Mouse (Mus musculus) thymus, postnatal 36 days (tissue): ENCODE results near the gene Sat2.

Source experiments
- DNase-seq, 2 experiments: peaks; one replicate each; pipeline ENCODE4 v3.0.0; 2022; ENCODE audit warnings: mixed read lengths in 2 of 2

Sat2 gene

DNA sequence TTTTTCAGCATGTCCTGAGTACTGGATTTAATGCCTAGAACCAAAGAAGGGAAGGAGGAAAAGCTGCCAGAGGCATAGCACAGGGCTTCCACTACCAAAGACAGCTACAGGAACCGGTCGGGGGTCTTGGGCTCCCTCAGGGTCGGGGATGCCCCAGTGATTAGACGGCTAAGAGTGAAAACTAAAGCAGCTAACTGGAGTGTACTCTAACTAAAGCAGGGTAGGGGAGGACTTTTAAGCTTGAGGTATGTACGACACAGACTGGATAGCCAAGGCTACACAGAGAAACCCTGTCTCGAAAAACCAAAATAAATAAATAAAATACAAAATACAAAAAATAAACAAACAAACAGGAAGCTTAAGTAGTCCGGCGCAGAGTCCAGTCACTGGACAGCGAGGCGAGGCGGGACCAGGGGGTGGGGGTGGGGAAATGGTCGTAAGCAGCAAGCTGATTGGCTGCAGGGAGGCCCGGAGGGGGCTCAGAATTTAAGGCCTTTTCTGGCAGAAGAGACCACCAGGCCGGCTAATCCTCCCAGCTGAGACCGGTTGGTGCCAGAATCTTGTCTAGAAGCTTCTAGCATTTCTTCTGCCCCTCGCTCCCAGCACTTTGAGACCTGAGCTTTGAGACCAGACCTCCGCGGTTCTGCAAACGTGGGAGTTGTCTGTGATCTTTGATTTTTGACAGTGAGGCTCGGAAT is at the start of gene Sat2:
TSS of gene Sat2 (plus strand) at position 454 of the 698 bp plus-strand sequence.
- DNase-seq = no peak

DNA sequence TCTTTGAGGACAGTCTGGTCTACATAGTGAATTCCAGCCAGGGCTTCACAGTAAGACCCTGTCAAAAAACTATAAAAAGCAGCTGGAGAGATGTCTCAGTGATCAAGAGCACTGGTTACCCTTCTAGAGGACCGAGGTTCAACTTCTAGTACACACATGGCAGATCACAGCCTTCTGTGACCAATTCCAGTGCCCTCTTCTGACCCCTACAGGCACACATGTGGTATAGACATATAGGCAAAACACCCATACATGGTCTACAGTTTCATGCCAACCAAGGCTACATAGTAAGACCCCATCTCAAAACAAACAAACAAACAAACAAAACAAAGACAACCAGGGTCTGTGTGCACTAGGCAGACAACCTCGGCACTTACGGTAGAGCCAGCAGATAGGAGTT is 46.6 kb upstream of the Sat2 start:
- DNase-seq = peak in 1 of 2 experiments; percentile 19

DNA sequence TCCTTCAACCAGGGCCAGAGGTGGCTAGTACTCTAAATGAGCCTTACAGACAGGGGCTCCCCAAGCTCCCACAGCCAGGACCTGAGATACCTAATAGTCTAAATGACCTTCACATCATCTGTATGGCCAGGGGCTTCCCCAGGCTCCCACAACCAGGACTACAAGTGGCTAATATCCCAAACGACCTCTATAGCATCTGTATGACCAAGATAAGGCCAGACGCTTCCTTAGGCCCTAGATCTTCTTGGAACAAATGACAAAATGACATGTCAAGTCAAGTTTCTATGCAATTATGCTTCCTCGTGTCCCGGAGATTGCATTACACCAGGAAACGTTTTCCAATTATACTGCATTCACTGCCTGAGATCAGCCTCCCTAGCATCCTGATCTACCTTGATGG is 45.5 kb upstream of the Sat2 start:
- DNase-seq = no peak

DNA sequence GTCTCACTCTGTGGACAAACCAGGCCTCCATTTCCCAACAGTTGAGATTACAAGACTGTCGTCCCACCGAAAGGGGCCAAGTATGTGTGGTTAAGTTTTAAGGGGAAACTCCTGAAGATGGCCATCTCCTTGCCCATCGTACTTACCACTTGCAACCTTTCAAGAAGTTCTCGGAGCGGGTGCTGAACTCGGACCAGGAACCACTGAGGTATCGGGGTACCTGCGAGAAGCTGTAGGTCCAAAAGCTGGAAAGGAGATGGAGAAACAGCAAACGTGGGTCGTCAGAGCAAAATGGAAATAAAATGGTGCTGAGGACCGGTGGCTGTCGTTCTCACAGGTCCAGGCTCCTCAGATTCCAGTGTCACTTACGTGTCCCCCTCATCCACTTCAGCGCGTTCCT is 43.5 kb upstream of the Sat2 start:
- DNase-seq = no peak

DNA sequence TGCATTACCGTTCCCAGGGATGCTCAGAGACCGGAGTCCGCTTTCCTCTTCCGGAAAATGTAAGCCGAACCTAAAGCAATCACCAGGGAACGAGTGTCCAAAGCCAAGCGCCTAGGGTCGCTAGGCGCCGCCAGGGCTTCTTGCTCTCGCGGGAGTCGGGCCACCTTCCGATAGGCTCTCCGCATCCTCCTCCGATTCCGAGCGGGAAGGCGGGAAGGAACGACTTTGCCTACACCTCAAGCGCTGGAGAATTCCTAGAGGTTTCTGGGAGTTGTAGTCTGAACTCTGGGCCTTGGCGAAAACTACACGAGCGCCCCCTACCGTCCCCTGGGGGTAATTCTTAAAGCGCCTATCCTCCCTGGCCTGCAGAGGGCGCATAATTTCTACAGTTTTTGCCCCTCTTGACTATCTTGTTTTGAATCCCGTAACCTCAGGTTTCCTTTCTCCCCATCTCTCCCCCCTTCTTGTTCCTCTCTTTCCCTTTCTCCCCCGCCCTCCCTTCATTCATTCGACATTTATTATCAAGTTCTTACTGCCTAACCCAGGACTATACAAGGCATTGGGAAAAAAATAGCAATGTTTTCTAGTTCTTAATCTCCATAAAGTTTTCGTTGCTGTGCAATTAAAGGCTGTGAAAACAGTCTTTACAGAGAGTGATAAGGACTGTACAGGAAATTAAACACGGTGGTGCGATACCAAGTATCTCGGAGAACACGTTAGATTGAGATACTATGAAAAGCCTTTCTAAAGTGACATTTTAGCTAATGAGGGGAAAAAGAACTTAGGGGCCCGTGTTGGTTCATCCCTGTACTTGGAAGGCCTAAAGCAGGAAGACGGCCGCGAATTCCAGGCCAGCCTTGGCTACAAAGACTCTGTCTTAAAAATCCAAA is 42.5 kb upstream of the Sat2 start:
- DNase-seq = peak; percentile 91 to 97

DNA sequence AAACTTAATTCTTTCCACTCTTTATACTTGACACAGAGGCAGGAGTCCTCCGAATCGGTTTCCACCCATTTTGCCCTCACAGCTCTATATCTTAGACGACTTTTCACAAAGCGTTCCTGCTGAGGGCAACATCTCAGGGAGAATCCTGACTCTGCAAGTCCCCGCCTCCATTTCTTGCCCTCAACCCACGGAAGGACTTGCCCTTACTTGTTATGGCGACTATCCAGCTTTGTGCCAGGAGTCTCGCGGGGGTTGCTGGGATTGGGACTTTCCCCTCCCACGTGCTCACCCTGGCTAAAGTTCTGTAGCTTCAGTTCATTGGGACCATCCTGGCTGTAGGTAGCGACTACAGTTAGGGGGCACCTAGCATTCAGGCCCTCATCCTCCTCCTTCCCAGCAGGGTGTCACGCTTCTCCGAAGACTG is 41.7 kb upstream of the Sat2 start, which contains the start of the genes Wrap53 and Trp53:
TSS of gene Wrap53 (minus strand) at position 165 of the 424 bp plus-strand sequence.
TSS of gene Trp53 (plus strand) at position 269 of the 424 bp plus-strand sequence.
- DNase-seq = peak; percentile 89 to 91

DNA sequence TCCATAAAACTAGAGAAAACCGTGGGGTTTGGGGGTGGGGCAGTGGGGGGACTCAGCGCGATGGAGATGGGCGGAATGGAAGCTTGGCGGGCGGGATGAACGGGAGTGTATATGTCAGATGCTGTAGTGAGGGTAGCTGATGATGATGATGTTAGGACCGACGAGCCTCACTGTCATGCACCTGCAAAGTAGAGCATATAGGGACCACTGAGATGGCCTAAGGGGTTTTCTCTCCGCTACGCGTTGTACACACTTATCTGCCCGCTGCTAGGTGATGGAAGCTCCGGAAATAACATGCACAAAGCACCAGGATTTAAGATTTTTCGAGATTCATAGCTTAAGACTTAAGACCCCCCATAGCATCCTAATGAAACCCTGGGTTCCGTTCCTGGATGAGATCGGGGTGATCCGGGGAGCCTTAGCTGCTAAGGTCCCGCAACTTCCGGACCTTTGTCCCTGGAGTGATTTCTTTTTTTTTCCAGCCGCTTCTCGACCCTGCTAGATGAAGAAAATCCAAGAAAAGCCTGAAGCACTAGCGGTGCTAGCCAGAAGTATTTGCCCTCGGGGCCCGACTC is 41.2 kb upstream of the Sat2 start:
- DNase-seq = no peak

DNA sequence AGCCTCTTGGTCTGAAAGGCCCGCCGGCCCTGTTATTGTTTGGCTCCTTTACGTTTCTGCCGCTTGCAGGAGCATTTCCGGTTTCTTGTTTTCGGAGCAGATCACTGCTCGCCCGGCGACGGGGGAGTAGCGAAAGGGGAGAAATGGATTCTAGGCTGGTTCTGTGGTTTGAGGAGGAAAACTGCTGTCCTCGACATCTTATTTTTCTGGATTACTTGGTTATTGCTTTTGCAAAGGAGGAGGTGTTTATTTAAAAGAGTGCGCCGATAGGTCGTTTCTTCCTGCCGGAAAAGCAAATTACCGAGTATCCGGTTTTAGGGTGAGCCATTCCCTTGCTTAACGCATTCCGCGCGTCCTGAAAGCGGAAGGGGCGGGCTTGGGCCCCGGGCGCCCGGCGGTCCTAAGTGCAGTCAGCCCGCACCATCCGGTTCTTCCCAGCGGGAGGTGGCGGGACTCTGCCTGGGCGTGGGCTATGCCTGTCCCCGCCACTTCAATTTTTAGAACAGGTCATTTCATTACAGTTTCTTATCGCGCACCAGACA is 40.6 kb upstream of the Sat2 start:
- DNase-seq = peak; percentile 86 to 91

DNA sequence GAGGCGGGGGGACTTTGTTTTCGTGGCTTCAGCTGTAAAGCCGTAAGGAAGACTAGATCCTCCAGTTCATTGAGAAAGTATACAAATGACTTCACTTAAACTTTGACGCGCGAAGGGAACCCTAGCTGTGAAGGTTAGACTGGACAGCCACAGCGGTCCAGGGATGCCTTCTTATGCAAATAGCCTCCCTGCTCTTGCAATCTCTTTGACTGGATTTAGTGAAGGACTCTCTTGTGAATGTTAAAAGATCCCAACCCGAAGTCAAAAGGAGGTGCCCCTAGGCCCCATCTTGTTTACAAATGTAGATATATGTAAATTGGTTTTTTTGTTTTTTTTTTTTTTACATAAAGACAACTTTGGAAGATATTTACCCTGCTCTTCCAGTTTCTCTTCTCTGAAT is 40.0 kb upstream of the Sat2 start:
- DNase-seq = no peak

DNA sequence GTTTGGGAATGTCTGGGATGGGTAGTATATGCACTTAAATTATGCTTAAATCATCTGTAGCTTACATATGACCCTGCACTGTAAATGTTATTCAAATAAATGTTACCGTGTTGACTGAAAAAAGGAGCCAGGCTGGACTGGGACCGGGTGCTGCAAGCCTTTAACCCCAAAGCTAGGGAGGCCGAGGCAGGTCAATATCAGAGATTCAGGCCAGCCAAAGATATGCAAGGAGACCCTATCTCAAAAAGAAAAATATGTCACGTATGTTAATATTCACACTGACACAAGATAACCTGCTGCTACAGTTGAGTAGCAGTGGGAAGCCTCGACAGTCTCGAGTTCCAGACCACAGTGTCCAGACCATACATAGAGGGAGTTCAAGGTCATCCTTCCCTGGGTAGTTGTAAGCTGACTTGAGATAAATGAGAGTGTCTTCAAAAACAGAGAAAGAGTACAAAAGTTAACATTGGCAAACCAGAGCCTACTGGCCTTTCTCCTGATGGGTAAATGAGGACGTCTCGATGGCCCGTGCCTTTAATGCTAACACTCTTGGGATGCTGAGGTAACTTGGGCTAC is 39.5 kb upstream of the Sat2 start:
- no peak for DNase-seq

DNA sequence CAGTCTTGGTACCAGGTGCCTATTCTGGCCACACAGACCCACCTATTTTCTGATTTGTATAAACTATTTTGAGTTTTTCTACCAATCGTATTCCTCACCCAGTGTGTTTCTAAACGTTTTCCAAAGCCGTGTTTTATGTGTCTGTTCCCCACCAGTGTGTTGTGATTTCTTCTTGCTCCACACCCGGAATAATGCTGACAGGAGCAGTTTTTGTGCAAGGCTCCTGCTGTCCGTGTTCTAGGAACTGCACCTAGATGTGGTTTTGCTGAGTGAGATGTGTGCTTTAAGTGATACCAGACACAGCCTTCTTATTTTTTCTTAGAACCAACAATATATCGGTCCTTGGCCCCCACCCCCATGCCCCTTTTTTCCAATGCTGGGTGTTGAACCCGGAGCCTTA is 37.8 kb upstream of the Sat2 start:
- no peak for DNase-seq

DNA sequence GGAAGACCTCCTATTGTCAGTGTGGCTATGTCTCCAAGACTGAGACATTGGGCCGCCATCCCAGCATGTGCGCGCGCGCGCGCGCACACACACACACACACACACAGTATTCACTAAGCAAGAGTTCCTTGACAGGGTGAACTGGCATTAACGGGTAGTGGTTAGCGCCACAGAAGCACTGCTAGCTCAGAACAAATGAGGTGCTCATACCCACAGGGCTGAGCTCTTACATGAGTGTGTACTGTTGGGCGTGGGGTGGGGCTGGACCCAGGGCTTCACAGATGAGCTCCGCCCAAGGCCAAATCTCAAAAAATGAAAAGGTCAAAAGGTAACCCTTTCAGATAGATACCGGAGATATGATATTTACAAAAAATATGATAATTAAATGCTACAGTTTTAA is 36.9 kb upstream of the Sat2 start:
- no peak for DNase-seq

DNA sequence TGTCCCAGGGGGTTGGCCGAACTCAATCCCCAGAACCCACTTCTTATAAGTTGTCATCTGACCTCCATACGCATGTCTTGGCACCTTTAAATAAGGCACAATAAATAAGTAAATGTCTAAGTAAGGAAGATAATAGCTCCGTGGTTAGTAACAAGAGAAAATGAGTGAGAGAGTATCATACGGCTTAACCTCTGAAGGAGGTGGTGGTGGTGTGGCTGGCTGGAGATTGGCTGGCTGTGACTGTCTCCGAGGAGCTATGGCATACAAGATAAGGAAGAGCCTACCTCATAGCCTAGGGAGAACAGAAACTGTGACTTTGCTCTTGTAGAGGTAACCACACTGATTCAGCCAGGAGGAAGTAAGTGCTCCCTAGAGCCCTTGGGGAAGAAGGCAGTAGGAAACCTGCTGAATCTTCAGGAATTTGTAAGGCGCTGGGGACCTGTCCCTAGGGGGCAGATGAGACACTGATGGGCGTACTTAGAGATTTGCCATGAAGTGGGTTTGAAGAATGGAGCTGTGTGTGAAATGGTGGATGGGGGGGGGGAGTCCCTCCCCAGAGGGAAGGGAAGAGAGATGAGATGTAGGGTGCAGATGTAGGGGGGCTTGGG is 36.0 kb upstream of the Sat2 start:
- DNase-seq = no peak

DNA sequence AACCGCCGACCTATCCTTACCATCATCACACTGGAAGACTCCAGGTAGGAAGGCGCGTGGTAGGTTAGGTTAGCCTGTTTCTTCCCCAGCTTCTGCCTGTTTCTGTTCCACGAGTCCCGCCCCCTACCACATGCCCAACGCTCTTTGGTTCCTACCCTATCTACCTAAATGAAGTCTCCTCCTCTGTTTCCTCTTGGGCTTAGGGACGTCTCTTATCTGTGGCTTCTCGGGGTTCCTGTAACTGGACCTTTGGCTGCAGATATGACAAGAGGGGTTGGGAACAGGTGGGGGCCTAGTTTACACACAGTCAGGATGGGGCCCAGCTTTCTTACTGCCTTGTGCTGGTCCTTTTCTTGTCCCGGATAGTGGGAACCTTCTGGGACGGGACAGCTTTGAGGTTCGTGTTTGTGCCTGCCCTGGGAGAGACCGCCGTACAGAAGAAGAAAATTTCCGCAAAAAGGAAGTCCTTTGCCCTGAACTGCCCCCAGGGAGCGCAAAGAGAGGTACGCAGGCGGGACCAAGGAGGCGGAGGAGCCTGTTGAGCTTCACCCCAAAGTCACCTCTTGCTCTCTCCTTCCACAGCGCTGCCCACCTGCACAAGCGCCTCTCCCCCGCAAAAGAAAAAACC is 32.5 kb upstream of the Sat2 start:
- DNase-seq = no peak

DNA sequence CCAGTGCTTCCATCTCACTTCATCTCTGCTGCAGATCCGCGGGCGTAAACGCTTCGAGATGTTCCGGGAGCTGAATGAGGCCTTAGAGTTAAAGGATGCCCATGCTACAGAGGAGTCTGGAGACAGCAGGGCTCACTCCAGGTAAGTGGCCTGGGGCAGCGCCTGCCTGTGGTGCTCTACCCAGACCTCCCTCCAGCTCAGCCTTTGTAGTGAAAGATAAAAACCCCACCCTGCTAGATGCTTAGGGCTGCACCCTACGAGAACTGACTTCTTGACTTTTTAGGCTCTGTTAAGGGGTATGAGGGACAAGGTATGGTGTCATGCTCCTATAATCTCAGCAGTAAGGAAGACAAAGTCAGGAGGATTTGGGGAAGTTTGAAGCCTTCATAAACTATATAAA is 31.2 kb upstream of the Sat2 start:
- no peak for DNase-seq

DNA sequence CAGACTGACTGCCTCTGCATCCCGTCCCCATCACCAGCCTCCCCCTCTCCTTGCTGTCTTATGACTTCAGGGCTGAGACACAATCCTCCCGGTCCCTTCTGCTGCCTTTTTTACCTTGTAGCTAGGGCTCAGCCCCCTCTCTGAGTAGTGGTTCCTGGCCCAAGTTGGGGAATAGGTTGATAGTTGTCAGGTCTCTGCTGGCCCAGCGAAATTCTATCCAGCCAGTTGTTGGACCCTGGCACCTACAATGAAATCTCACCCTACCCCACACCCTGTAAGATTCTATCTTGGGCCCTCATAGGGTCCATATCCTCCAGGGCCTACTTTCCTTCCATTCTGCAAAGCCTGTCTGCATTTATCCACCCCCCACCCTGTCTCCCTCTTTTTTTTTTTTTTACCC is 30.4 kb upstream of the Sat2 start:
- no peak for DNase-seq

DNA sequence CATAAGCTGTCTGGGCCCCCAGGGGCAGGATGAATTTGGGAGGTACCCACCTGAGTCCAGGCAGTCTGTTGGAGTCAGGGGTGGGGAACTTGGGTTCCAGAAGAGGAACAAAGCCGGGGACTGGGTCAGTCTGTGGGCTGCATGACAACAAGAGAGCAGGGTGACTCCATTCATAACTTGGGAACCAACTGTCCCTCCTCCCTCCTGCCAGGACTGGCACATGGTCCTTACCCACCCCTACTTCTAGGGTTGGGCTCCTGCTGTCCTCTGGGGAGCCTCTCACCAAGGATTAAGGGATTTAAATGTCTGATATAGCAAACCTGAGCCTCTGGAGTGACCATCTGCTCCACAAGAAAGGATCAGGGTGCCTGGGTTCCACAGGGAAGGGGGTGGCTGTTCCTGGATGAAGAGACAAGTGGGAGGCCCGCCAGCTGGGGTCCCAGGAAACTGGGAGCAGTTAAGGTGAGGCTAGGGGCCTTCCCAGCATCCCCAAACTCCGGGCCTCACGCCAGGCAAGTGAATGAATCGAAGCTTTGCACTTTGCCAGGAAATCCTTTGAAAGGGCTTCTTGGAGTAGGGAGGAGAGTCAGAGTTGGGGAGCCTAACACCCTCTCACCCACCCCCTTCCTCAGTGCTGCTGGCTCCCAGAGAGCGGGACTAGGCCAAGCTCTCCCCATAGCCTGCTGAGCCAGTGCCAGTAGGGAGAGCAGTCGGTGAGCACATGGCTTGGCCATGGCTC is 29.8 kb upstream of the Sat2 start:
- DNase-seq = no peak

DNA sequence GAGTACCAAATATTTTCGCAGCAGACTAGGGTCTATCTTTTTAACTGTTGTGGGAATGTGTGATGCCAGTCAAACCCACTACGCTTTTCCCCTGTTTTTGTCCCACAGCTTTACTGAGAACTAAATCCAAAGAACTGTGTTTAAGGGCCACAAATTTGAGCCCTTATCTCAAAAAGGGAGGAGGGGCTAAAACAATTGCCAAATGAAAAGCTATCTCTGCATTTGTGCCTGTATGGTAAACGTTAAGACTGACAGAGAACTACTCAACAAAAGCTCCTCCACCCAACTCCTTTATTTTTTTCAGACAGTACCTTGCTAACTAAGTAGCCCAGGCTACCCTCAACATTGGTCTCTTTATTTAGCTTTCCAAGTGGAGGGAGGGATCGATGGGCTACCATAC is 29.0 kb upstream of the Sat2 start:
- no peak for DNase-seq

DNA sequence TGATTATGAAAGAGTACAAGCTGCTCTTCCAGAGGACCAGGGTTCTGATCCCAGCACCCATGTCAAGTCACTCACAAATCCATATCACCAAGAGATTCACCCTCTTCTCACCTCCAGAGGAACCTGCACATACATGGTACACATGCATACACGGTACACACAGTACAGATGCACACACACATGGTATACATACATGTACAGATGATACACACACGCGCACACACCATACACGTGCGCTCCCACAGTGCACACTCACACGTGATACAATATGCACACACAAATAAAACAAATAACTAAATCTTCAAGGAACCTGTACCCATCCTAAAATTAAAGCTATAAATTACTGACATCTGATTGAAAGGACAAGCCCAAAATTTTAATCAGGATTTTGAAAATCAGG is 27.0 kb upstream of the Sat2 start:
- DNase-seq = no peak

DNA sequence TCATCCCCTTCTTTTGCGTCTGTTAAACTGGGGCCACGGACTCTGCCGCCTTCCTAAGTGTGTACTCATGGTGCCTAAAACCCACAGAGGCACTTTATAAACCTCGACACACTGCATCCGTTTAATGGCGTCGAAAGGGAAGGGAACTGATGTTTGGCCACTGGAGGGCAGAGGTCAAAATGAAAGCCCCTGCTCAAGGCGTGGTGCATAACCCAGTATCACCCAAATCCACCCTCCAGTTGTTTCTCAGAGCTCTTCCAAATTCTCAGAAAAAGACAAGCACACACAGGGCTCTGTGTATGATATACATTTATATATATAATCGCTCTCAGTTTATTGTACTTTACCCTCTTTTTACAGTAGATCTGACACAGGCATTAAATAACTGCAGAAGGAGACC is 22.4 kb upstream of the Sat2 start:
- DNase-seq = no peak

DNA sequence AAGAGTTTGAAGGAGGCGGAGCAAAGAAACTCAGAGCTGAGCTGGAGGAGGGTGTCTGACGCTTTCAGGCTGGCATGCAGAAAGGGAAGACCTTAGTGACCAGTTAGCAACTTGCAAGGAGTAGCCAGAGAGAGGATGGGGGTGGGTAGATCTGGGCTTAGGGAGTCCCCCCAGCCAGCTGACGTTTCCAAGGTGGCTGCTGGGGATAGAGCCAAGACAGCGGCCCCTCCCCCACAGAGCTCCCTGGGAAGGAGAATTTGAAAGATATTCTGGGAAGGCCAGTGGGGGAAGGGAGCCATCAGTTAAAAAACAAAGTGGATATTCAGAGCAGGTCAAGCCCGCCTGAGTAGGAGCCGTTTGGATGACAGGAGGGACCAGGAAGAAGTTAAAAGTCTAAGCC is 21.7 kb upstream of the Sat2 start:
- DNase-seq = no peak
